Mouse (Mus musculus): ENCODE measurements around the gene Plin3.

DNA sequence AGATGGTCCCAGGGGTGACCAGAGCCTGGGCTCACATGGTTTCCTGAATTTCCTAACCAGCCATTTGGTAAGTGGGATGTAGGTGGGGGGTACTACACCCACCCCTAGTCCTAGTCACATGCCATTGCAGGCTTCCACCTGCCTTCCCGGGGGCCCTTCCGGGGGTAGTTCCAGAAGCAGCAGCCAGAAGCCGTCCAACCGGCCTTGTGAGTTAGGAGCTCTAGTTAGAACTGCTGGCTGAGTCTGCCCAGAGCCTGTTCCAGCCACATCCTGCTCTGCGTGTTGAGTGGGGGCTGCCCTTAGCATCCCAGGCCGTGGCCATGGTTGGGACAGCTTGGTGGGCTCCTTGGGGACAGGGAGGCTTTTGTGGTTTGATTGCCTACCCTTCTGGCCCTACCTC is 15.4 kb upstream of the Plin3 start:
- no peak for TF ChIP-seq CTCF (IDR thresholded peaks at IDR 0.05)
- TF ChIP-seq POLR2A (IDR thresholded peaks at IDR 0.05; ENCODE audit: insufficient read depth, low read depth, low read length): no peak
- no peak for TF ChIP-seq EP300 (IDR thresholded peaks at IDR 0.05; ENCODE audit: insufficient read depth, low read depth, low read length)

Data from heart, adult 2 months (tissue).